Mouse (Mus musculus) lung, embryonic 14.5 days (tissue): ENCODE measurements around the gene Rpl13a. TPM values are rescaled to one million over a fixed set of nuclear protein-coding genes. Genes with fewer than 3 reads are reported as not detected.

Experiments
- ATAC-seq: fragments of 200-750 bp; cut with Nextera tagmentation; 2 replicates; pipeline ENCODE4 v1.8.0; 2017; ENCODE audit warnings: mild to moderate bottlenecking, moderate TSS enrichment, moderate library complexity; ENCODE audit not compliant: insufficient read depth
- DNase-seq: peaks from one replicate; pipeline ENCODE4 v3.0.0-alpha.2; 2015
- H3K27ac ChIP-seq: fragments of 300-500 bp; sonication (generic); 2 replicates; pipeline ENCODE4 v1.5.1; 2014; ENCODE audit warnings: low read depth, mild to moderate bottlenecking, moderate library complexity
- H3K27me3 ChIP-seq: fragments of 300-500 bp; sonication (generic); 2 replicates; pipeline ENCODE4 v1.6.1; 2014; ENCODE audit warnings: low read length, control low read depth; ENCODE audit not compliant: insufficient read depth
- H3K36me3 ChIP-seq: fragments of 300-500 bp; sonication (generic); 2 replicates; pipeline ENCODE4 v1.6.1; 2014; ENCODE audit warnings: control low read depth; ENCODE audit not compliant: insufficient read depth
- H3K4me1 ChIP-seq: fragments of 300-500 bp; sonication (generic); 2 replicates; pipeline ENCODE4 v1.6.1; 2014; ENCODE audit warnings: antibody characterized with exemption, control low read depth; ENCODE audit not compliant: insufficient read depth
- H3K4me2 ChIP-seq: fragments of 300-500 bp; sonication (generic); 2 replicates; pipeline ENCODE4 v1.6.1; 2014; ENCODE audit warnings: mild to moderate bottlenecking
- H3K4me3 ChIP-seq: fragments of 300-500 bp; sonication (generic); 2 replicates; pipeline ENCODE4 v1.5.1; 2014; ENCODE audit warnings: low read depth, low read length
- H3K9ac ChIP-seq: fragments of 300-500 bp; sonication (generic); 2 replicates; pipeline ENCODE4 v1.6.1; 2014
- H3K9me3 ChIP-seq: fragments of 300-500 bp; sonication (generic); 2 replicates; pipeline ENCODE4 v1.6.1; 2016; ENCODE audit warnings: low read depth, low read length, control low read depth
- CTCF ChIP-seq: IDR thresholded peaks from 2 replicates; pipeline ENCODE4 v1.5.1; 2016; ENCODE audit warnings: antibody characterized with exemption, low read depth
- WGBS: fragments of 180-500 bp; shearing (Covaris S2); extraction: QIAGEN DNeasy Blood & Tissue Kit; methylation state at CpG from one replicate; pipeline ENCODE4 v1.1.7; 2014; 5-methylcytosine and 5-hydroxymethylcytosine counted together
- polyA plus RNA-seq: library from polyadenylated mRNA; unstranded; fragments of >200 nt; fragmentation: Nextera tagmentation; extraction: Ambion mirVana; gene quantifications from 2 replicates; pipeline ENCODE4 v1.2.1, GENCODE M21; 2014

Gene Rpl13a
- polyA plus RNA-seq, 1 experiment from 2014 or later = 1,527 TPM

- H3K9ac ChIP-seq = peak within 1 kb of the TSS; percentile 98
- peak within 1 kb of the TSS; percentile 95 for H3K27ac ChIP-seq
- TF ChIP-seq CTCF = no peak
- peak within 1 kb of the TSS; percentile 92 for H3K4me2 ChIP-seq
- no peaks in the 10 kb centered on the region for H3K9me3 ChIP-seq
- peaks cover 15% of the 10 kb centered on the region for H3K4me1 ChIP-seq
- peak; percentile 79 for ATAC-seq
- under 1% methylated on average over 59 of the region's 59 CpGs for WGBS
- DNase-seq = peak; percentile 100
- peak within 1 kb of the TSS; percentile 99 for H3K4me3 ChIP-seq
- peaks cover 73% of the 10 kb centered on the region for H3K36me3 ChIP-seq
- H3K27me3 ChIP-seq = no peaks in the 10 kb centered on the region
These were observed 4.1 kb downstream of the Rpl13a start, which contains the start of gene Rps11 for GRCm38 (mm10) chr7:45124224-45125143. Rps11 (minus strand) TSS chr7:45124439.

DNA sequence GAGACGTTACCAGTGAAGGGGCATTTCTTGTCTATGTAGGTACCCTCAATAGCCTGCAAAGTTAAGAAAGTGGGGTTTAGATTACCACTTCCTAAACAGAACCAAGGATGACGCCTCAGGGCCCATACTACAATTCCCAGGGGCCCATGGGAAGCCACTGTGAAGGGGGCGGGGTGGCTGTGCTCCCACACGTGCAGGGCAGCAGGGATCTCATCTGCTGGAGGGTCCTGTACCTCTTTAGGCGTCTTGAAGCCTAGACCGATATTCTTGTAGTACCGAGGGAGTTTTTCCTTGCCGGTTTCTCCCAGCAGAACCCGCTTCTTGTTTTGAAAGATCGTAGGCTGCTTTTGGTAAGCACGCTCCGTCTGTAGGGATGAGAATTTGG lies 5.4 kb downstream of the Rpl13a start:
- H3K36me3 ChIP-seq = peaks cover 82% of the 10 kb centered on the region
- H3K9ac ChIP-seq = peak overlapping the region; percentile 98
- no peaks in the 10 kb centered on the region for H3K9me3 ChIP-seq
- WGBS = 19% methylated on average over 12 of the region's 12 CpGs
- peak overlapping the region; percentile 81 for H3K4me2 ChIP-seq
- DNase-seq (peak; percentile 53), ATAC-seq (no peak)
- no peaks in the 10 kb centered on the region for H3K27me3 ChIP-seq
- TF ChIP-seq CTCF = no peak
- peak overlapping the region; percentile 99 for H3K4me3 ChIP-seq
- H3K4me1 ChIP-seq = peaks cover 15% of the 10 kb centered on the region
- H3K27ac ChIP-seq = peak overlapping the region; percentile 95; the same call in 1 of the 2 replicates

DNA sequence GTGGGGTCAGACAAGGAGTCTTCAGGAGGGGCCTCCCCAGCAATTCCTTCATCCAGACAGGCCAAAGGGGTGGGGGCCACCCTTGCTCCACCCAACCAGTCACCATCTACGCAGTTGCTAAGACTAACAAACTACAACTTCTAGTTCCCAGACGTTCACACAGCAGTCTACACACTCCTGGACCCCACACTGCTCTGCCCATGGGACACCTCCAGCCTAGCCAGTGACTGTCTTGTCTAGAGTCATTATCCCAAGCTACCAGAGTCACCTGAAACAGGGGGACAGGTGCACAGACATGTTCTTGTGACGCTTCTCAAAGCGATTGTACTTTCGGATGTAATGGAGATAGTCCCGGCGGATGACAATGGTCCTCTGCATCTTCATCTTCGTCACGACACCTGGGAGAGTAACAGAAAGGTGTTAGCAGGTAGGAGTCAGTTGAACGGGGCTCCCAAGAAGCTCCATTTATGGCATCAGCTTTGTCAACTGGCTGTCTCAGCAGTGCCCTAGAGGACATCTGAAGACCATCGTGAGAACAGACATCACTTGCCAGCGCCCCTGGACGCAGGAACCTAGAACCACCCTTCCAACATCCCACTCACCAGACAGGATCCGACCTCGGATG lies 5.9 kb downstream of the Rpl13a start:
- H3K4me2 ChIP-seq = peak overlapping the region; percentile 81
- peaks cover 15% of the 10 kb centered on the region for H3K4me1 ChIP-seq
- TF ChIP-seq CTCF = no peak
- H3K9ac ChIP-seq = peak overlapping the region; percentile 98
- 74% methylated on average over 15 of the region's 15 CpGs for WGBS
- no peak for DNase-seq
- no peaks in the 10 kb centered on the region for H3K9me3 ChIP-seq
- H3K36me3 ChIP-seq = peaks cover 80% of the 10 kb centered on the region
- peak overlapping the region; percentile 95; the same call in 1 of the 2 replicates for H3K27ac ChIP-seq
- no peak for ATAC-seq
- H3K27me3 ChIP-seq = no peaks in the 10 kb centered on the region
- H3K4me3 ChIP-seq = peak overlapping the region; percentile 99

DNA sequence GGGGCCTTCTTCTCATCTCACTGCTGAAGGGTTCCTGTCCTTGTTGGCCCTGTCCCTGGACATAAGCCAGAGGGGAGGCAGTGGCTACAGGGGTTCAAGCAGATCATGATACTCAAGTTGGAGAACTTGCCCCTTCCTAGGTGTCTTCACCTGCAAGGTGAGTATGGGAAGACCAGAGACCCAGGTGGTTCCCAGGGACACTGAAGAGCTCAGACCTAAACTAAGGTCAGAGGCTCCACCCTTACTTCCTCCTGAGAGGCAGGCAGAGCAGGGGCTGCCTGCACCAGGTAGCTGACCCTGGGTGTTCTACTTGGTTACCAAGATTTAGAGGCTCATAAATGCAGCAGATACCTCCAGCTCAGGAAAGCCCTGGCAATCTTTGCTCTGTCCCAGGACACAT lies 6.6 kb downstream of the Rpl13a start:
- H3K27me3 ChIP-seq = no peaks in the 10 kb centered on the region
- H3K9me3 ChIP-seq = no peaks in the 10 kb centered on the region
- peak overlapping the region; percentile 81 for H3K4me2 ChIP-seq
- peaks cover 13% of the 10 kb centered on the region for H3K4me1 ChIP-seq
- H3K27ac ChIP-seq = peak overlapping the region; percentile 54
- no peak for ATAC-seq
- DNase-seq = no peak
- no peak overlapping the region; the same call in 1 of the 2 replicates for H3K4me3 ChIP-seq
- peak overlapping the region; percentile 1 for H3K9ac ChIP-seq
- H3K36me3 ChIP-seq = peaks cover 73% of the 10 kb centered on the region
- TF ChIP-seq CTCF = no peak

DNA sequence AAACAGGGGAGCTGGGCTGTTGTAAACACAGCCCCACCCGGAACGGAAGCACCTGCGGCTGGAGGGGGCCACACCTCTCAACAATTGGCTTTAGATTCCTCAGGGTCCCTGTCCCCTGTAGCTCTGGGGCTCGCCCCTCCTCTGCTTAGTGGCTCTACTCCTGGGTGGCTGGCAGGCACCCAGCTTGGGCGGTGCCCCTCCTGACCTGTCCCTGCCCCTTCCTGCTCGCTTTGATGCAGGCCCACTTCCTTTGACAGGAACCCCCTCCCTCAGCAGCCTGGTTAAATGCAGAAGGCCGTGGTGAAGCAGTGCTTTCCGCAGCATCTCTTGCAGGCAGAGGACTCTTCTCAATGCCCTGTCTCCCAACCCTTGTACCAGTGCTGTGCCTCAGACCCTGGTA lies 7.2 kb downstream of the Rpl13a start:
- ATAC-seq = no peak

GRCm38 (mm10) chr7:45119780-45120709 lies 8.5 kb downstream of the Rpl13a start:
- DNase-seq (no peak), ATAC-seq (no peak)
- no peaks in the 10 kb centered on the region for H3K9me3 ChIP-seq
- no peak overlapping the region for H3K4me3 ChIP-seq
- no peak for TF ChIP-seq CTCF
- no peaks in the 10 kb centered on the region for H3K27me3 ChIP-seq
- peaks cover 53% of the 10 kb centered on the region for H3K36me3 ChIP-seq
- H3K4me2 ChIP-seq = no peak overlapping the region
- no peak overlapping the region for H3K27ac ChIP-seq
- H3K4me1 ChIP-seq = peaks cover 7% of the 10 kb centered on the region; the same call in 1 of the 2 replicates
- H3K9ac ChIP-seq = no peak overlapping the region
- WGBS = 72% methylated on average over 5 of the region's 5 CpGs

More for the DNA sequence above, 7.2 kb downstream of the Rpl13a start:
- Histone ChIP-seq H3K9me3 (no peaks in the 10 kb centered on the region), H3K9ac (peak overlapping the region; percentile 1; the same call in 1 of the 2 replicates), H3K4me1 (peaks cover 12% of the 10 kb centered on the region), H3K4me3 (no peak overlapping the region), H3K27me3 (no peaks in the 10 kb centered on the region), H3K4me2 (peak overlapping the region; percentile 81; the same call in 1 of the 2 replicates), H3K36me3 (peaks cover 67% of the 10 kb centered on the region), H3K27ac (no peak overlapping the region; the same call in 1 of the 2 replicates)
- 50% methylated on average over 8 of the region's 8 CpGs for whole genome bisulfite sequencing
- no peak for TF ChIP-seq CTCF
- DNase-seq = peak; percentile 58
